Mouse (Mus musculus) limb, embryonic 11.5 days (tissue): ENCODE results near the gene Vwa5a. TPM values are rescaled to one million over a fixed set of nuclear protein-coding genes. Genes with fewer than 3 reads are reported as not detected.

Source experiments
- ATAC-seq: fragments of 200-750 bp; cut with Nextera tagmentation; 2 replicates; pipeline ENCODE4 v1.8.0; 2017; ENCODE audit warnings: low read depth; ENCODE audit not compliant: insufficient number of reproducible peaks, low FRiP score, low TSS enrichment
- DNase-seq: peaks from one replicate; pipeline ENCODE4 v3.0.0-alpha.2; 2015; ENCODE audit warnings: low spot score
- H3K27ac ChIP-seq: fragments of 300-500 bp; sonication (generic); replicated peaks from 2 replicates; pipeline ENCODE4 v1.5.1; 2014; ENCODE audit warnings: low read depth, mild to moderate bottlenecking, low read length
- H3K27me3 ChIP-seq: fragments of 300-500 bp; sonication (generic); 2 replicates; pipeline ENCODE4 v1.6.1; 2014; ENCODE audit warnings: mild to moderate bottlenecking, low read length, mixed read lengths; ENCODE audit not compliant: control insufficient read depth, insufficient read depth
- H3K36me3 ChIP-seq: fragments of 300-500 bp; sonication (generic); 2 replicates; pipeline ENCODE4 v1.6.1; 2014; ENCODE audit warnings: mild to moderate bottlenecking, low read length, moderate library complexity, mixed read lengths; ENCODE audit not compliant: control insufficient read depth, insufficient read depth
- H3K4me1 ChIP-seq: fragments of 300-500 bp; sonication (generic); 2 replicates; pipeline ENCODE4 v1.6.1; 2014; ENCODE audit warnings: low read length, mixed read lengths; ENCODE audit not compliant: control insufficient read depth, insufficient read depth
- H3K4me2 ChIP-seq: fragments of 300-500 bp; sonication (generic); 2 replicates; pipeline ENCODE4 v1.6.1; 2014; ENCODE audit warnings: low read depth, mild to moderate bottlenecking, moderate library complexity; ENCODE audit not compliant: severe bottlenecking
- H3K4me3 ChIP-seq: fragments of 300-500 bp; sonication (generic); 2 replicates; pipeline ENCODE4 v1.5.1; 2014; ENCODE audit warnings: low read depth, low read length
- H3K9ac ChIP-seq: fragments of 300-500 bp; sonication (generic); 2 replicates; pipeline ENCODE4 v1.6.1; 2014; ENCODE audit warnings: mild to moderate bottlenecking, low read length
- H3K9me3 ChIP-seq: fragments of 300-500 bp; sonication (generic); 2 replicates; pipeline ENCODE4 v1.6.1; 2016; ENCODE audit warnings: low read length; ENCODE audit not compliant: control insufficient read depth
- whole genome bisulfite sequencing: fragments of 180-500 bp; shearing (Covaris S2); extraction: QIAGEN DNeasy Blood & Tissue Kit; methylation state at CpG from one replicate; pipeline ENCODE4 v1.1.7; 2014; 5-methylcytosine and 5-hydroxymethylcytosine counted together
- polyA plus RNA-seq: library from polyadenylated mRNA; unstranded; fragments of >200 nt; fragmentation: Nextera tagmentation; extraction: Ambion mirVana; gene quantifications from 2 replicates; pipeline ENCODE4 v1.2.1, GENCODE M21; 2014

Vwa5a gene
- polyA plus RNA-seq, 1 experiment from 2014 or later = 10.2 TPM

- Histone ChIP-seq H3K4me3 (no peak within 1 kb of the TSS), H3K4me2 (no peak within 1 kb of the TSS), H3K27me3 (no peaks in the 10 kb centered on the region), H3K36me3 (no peaks in the 10 kb centered on the region), H3K9ac (no peak within 1 kb of the TSS), H3K4me1 (no peaks in the 10 kb centered on the region), H3K27ac (no peak within 1 kb of the TSS), H3K9me3 (no peaks in the 10 kb centered on the region)
- no peak for ATAC-seq
- DNase-seq = no peak
- WGBS = 90% methylated on average over 1 of the region's 1 CpGs
Observed at GRCm38 (mm10) chr9:38751999-38752398, 33.9 kb downstream of the Vwa5a start, which contains the start of gene Olfr920. Gene Olfr920, plus strand, starts transcription at chr9:38752299.

GRCm38 (mm10) chr9:38772768-38773167 is 54.7 kb downstream of the Vwa5a start, which contains the start of gene Olfr921:
Gene Olfr921, plus strand, starts transcription at chr9:38773068.
- H3K4me2 ChIP-seq = no peak within 1 kb of the TSS
- H3K4me3 ChIP-seq = no peak within 1 kb of the TSS
- no peak within 1 kb of the TSS for H3K27ac ChIP-seq
- H3K9me3 ChIP-seq = no peaks in the 10 kb centered on the region
- no peak for ATAC-seq
- H3K4me1 ChIP-seq = no peaks in the 10 kb centered on the region
- no peaks in the 10 kb centered on the region for H3K27me3 ChIP-seq
- H3K36me3 ChIP-seq = no peaks in the 10 kb centered on the region
- no peak within 1 kb of the TSS for H3K9ac ChIP-seq
- no peak for DNase-seq

- no peaks in the 10 kb centered on the region for H3K36me3 ChIP-seq
Observed at GRCm38 (mm10) chr9:38792689-38793088, 74.6 kb downstream of the Vwa5a start.

More at GRCm38 (mm10) chr9:38792689-38793088, 74.6 kb downstream of the Vwa5a start:
- WGBS = 88% methylated on average over 2 of the region's 2 CpGs
- no peak for DNase-seq
- no peak overlapping the region for H3K9ac ChIP-seq
- no peak overlapping the region for H3K4me2 ChIP-seq
- ATAC-seq = no peak
- H3K27ac ChIP-seq = no peak overlapping the region
- H3K4me1 ChIP-seq = no peaks in the 10 kb centered on the region
- no peak overlapping the region for H3K4me3 ChIP-seq
- H3K9me3 ChIP-seq = no peaks in the 10 kb centered on the region
- no peaks in the 10 kb centered on the region for H3K27me3 ChIP-seq

Other genes starting within 250 kb of the Vwa5a start
- gene Olfr905, start 247.2 kb upstream of the Vwa5a start, polyA plus RNA-seq = not detected in 2 replicates
- not detected in 2 replicates for gene Olfr906, start 231.2 kb upstream of the Vwa5a start, polyA plus RNA-seq
- gene Olfr907, start 222.5 kb upstream of the Vwa5a start, polyA plus RNA-seq = not detected in 2 replicates
- not detected in 2 replicates for gene Olfr911-ps1, start 196.7 kb upstream of the Vwa5a start, polyA plus RNA-seq
- not detected in 2 replicates for gene Olfr910, start 180.4 kb upstream of the Vwa5a start, polyA plus RNA-seq
- gene Olfr912, start 138.1 kb upstream of the Vwa5a start, polyA plus RNA-seq = not detected in 2 replicates
- not detected in 2 replicates for gene Olfr913, start 125.5 kb upstream of the Vwa5a start, polyA plus RNA-seq
- not detected in 2 replicates for gene Olfr914, start 113.2 kb upstream of the Vwa5a start, polyA plus RNA-seq
- not detected in 2 replicates for gene Olfr916, start 58.4 kb upstream of the Vwa5a start, polyA plus RNA-seq
- gene Olfr917, start 52.4 kb upstream of the Vwa5a start, polyA plus RNA-seq = not detected in 2 replicates
- gene Olfr918, start 43.7 kb upstream of the Vwa5a start, polyA plus RNA-seq = not detected in 2 replicates
- gene Olfr919, start 14.6 kb upstream of the Vwa5a start, polyA plus RNA-seq = not detected in 2 replicates
- 0.03 TPM in 1 of 2 replicates, not detected in the other for gene Olfr920, start 34.0 kb downstream of the Vwa5a start, polyA plus RNA-seq
- gene Olfr921, start 54.8 kb downstream of the Vwa5a start, polyA plus RNA-seq = not detected in 2 replicates
- not detected in 2 replicates for gene Olfr922, start 96.3 kb downstream of the Vwa5a start, polyA plus RNA-seq
- not detected in 2 replicates for gene Olfr923, start 108.3 kb downstream of the Vwa5a start, polyA plus RNA-seq
- not detected in 2 replicates for gene Olfr924, start 126.2 kb downstream of the Vwa5a start, polyA plus RNA-seq
- not detected in 2 replicates for gene Olfr26, start 136.8 kb downstream of the Vwa5a start, polyA plus RNA-seq
- gene Olfr926, start 158.9 kb downstream of the Vwa5a start, polyA plus RNA-seq = not detected in 2 replicates
- not detected in 2 replicates for gene Olfr930, start 211.5 kb downstream of the Vwa5a start, polyA plus RNA-seq